Mouse (Mus musculus): ENCODE measurements around the gene Plcg2.

Plcg2 gene

DNA sequence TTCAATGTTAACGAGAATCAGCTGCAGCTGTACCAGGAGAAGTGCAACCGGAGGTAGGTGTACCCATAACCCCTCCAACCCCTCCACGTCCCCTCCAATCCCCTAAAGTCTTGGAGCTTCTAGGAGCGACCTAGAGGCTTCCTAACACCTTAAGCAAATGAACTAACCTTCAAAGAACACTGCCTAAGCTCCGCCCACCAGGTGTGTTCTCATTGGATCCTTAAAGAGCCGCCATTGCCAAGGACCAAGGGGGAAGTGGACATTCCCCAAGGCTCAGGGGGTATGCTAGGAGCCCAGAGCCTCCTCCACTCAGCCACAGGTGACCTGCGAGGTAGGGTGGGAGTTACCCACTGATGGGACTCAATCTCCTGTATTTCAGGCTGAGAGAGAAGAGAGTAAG is 136.3 kb downstream of the Plcg2 start:
- DNase-seq (ENCODE audit: low spot score), result no peak

DNA sequence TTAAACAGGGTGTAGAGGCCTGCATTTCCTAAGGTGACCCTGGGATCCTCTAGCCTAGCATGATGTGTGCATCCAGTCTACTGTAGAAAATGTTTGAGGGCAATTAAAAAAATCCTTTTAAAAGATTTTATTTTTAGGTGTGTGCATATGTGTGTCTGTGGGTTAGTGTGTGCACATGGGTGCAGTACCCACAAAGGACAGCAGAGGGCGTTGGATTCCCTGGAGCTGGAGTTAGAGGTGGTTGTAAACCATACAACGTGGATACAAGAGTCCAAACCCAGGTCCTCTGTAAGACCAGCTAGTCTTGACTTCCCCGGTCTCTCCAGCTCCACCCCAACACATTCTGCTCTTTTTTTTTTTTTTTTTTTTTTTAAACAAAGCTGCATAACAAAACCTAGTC is 139.4 kb downstream of the Plcg2 start:
- DNase-seq (ENCODE audit: low spot score), result no peak

DNA sequence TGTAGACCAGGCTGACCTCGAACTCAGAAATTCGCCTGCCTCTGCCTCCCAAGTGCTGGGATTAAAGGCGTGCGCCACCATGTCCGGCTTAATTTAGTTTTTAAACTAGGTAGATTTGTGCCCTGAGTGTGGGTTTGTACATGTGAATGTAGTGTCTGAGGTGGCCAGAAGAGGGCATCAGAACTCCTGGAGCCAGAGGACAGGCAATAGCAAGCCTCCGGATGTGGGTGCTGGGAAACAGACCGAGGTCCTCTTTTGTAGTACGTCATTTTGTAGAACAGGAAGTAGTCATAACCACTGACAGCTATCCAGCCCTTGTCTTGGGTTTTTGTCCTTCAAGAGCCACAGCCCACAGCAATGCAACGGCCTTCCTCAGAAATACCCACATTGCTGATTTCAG is 141.5 kb downstream of the Plcg2 start:
- DNase-seq (ENCODE audit: low spot score), result no peak

DNA sequence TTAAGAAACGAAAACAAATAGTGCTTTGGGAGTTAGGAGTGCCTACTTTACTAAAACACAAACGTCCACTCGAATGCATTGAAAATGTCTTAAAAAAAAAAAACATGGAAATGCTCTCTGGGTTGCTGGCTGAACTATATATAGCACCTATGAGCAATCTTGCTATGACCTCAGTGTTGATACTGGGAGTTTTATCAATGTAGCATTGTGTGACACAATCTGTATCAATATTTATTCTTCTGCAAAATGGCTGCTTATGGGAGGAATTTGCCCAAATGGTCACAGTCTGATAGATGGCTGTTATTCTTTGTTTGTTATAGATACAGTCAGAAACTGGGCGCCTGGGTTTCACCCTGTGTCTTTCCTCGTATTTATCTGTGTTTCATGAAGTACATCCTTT is 147.4 kb downstream of the Plcg2 start:
- DNase-seq (ENCODE audit: low spot score), result no peak

DNA sequence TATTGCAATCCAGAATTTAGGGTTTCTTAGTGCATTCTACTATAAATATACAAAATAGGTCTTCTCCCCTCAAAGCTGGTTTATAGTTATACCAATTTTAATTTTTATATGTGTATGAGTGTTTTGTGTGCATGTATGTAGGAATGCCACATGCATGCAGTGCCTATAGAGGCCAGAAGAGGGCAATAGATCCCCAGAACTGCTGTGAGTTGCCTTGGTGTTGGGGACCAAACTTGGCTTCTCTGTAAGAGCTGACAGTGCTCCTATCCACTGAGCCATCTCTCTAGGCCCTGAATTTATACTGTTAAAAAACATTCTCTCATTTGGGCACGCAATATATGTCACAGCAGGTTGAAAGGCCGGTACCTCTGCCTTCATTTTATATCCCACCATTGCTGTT is 147.9 kb downstream of the Plcg2 start:
- DNase-seq (ENCODE audit: low spot score), result peak; percentile 14

DNA sequence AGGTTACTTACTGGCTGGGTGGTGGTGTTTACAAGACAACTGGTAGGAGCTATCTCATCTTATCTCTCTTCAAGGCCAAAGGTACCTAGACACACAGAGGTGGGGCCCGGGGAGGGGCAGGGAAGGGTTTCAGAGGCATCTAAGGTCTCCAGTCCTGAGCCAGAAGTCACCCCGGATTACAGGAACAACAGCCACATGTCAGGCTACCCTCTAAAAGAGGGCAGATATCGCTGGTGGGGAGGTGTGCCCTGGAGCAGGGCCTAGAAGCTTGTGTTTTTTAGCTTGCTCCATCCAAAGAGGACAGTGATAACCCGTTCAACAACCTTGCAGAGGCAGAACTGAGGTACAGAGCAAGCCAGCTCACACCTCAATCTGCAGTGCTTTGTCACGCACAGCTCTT is 148.3 kb downstream of the Plcg2 start:
- no peak for DNase-seq (ENCODE audit: low spot score)

DNA sequence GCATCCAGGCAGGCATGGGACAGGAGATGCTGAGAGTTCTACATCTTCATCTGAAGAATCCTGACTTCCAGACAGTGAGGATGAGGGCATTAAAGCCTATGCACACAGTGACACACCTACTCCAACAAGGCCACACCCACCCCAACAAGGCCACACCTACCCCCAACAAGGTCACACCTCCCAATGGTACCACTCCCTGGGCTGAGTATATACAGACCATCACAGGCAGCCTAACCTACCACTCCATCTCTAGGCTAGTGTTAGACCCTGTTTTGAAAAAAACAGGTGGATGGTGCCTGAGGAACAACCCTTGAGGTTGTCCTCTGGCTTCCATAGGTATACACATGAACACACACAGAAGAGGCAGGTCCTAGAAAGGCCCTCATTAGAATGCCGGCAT is 154.2 kb downstream of the Plcg2 start:
- no peak for DNase-seq (ENCODE audit: low spot score)

DNA sequence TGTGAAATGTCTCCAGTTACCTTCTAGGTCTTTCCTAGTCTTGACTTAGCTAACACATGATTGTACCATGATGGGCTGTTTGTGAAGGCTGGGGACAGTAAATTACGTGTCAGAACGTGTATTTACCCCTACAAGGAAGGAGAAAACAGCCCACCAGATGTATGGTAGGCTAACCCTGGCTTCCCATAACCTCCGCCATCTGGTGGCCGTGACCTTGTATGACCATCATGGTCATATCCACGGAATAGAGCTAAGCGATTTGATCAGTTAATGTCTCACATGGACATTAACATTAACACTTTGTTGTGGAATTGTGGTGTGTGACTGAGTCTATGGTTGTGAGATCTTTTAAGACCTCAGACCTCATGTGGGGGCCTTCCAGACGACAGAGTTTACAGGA is 160.9 kb downstream of the Plcg2 start:
- DNase-seq (ENCODE audit: low spot score), result no peak

DNA sequence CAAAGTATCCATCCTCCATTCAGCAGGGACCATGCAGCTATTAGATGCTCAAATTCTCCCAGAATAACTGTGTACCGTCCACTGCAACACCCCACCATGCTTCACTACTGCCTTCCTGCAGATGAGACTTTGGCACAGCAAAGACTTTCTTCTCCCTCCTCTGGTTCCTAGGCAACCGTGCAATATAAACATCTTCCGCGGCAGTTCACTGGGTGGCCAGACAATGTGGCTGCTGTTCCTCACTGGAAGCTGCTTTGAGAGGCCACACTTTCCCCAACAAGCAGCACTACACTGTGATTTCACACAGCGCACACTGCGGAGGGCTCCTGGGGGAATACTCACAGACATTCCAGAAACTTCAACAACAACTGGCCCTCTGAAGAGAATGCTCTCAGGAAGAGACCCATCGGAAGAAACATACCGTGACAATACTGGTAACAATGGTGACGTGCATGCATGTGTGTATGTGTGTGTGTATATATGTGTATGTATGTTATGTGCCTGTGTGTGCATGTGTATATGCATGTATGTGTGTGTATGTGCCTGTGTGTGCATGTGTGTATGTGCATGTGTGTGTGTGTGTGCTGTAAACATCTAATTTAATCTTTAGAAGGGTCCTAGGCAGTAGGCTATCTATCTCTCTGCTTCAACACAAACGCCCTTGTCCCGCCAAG is 162.4 kb downstream of the Plcg2 start:
- no peak for DNase-seq (ENCODE audit: low spot score)

DNA sequence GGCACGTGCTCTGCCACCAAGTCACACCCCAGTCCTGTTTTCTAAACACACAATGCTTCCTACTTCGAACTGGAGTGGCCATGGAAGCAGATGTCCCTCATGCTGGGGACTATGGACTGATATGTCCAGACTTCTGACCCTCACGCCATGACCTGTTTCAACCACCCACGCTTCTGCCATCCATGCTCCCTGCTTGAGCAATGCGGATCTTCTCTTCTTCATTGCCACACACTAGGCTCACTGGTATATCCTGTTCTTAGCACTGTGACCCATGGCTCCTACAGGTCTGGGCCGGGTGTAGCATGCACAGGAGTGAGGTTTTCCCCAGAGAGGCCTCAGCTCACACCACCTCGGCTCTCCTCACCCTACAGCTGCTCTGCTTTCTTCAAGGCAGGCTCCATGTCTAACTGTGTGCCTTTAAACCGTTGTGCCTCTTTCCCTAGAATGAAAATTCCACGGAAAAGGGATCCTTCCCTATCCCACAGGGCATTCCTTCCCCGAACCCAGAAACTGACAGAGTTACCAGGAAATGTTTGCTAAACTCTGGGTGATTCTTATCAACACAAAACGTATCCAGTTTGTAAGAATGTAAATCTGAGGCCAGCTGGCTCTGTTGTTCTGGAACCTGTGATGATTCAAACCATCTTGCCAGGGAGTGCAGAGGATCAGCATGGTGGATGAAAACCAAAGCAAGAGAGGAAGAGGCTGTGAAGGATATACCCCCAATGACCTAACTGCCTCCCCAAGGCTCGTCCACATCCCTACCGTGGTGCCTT is 169.4 kb downstream of the Plcg2 start:
- DNase-seq (ENCODE audit: low spot score), result no peak

DNA sequence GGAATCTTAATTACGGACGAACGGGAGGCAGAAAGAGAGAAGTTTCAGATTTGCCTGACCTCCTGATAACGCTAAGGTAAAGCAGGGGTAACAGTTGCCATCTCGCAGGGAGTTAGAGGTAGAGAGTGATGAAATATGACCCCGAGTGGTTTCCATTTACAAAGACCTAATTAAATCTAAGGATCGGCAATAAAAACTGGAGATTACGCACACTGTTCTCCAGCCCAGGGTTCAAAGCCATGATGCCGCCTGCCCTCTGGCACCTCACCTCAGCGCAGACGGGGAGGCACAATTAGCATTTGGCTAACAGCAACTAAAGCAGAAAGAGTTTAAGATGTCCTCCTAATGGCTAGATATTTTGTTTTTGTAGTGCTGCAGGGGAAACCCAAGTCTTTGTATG is 172.4 kb downstream of the Plcg2 start:
- no peak for DNase-seq (ENCODE audit: low spot score)

DNA sequence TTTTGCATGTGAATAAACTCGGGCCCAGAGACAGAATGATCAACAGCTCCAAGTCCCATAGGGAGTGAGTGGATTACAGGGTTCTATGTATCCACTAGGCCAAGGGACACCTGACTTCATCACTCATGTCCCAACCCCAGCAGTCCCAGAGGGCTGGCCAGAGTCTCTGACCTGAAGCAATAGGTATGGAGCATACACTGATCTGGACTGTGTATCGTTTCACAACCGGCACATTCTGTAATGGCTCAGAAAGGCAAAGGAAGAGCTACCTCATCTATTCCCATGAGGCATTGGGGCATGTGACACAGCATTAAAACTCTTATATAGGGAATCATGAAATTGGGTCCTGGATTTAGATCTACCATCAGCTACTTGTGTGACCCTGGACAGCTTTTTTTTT is 174.5 kb downstream of the Plcg2 start:
- DNase-seq (ENCODE audit: low spot score), result no peak

DNA sequence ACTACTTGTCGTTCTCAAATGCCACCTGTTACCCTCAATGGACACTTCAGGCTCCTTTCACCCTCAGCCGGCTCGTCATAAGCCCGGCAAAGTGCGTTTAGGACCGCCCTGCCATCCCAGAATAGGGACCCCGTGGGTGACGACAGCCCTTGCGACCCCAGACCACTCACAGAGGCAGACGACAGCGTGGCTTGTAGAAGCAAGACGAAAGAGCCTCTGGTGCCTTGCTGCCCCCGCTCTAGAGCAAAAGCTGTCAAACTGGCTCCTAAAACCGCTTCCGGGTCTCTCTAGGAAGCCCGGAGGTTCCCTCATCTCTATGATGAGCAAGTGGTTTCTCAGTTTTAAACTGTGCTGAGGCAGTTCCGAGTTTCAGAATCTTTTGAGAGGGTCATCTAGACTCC is 175.3 kb downstream of the Plcg2 start, which contains the start of gene Sdr42e1:
TSS of gene Sdr42e1 (minus strand) at position 260 of the 401 bp plus-strand sequence.
- peak; percentile 7 for DNase-seq (ENCODE audit: low spot score)

DNA sequence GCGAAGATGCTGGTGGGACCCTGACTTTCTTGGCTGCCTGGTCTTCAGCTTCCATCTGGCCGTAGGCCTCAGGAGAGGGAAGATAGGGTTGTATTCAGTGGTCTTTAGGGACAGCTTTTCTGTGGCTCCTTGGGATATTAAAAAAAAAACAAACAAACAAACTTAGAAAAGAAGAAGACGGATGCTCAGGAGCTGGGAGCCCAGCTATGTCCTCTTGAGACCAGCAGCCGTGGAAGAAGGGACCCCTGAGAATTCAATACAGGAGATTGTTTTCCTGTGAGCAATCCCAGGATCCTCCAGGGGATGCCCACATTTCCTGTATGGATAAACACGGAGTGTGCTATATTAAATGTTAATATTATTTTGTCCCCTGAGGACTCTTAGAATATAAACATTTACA is 177.1 kb downstream of the Plcg2 start:
- no peak for DNase-seq (ENCODE audit: low spot score)

DNA sequence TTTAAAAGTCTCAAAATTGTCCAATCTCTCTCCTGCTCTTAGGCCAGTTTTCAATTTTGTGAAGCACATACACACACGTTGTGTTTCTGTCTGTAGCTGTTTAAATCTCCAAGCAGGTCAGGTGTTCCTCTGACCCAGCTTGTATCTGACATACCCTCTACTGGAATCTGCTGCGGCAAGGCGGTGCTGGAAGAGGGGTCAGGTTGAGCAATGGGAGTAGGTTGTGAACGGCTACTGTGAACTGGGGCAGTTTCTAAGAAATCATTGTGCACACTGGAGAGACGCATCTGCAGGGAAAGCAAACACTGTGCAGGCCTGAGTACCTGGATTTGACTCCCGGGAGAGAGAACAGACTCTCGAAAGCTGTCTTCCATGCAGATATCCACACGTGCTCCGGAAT is 178.4 kb downstream of the Plcg2 start:
- no peak for DNase-seq (ENCODE audit: low spot score)

DNA sequence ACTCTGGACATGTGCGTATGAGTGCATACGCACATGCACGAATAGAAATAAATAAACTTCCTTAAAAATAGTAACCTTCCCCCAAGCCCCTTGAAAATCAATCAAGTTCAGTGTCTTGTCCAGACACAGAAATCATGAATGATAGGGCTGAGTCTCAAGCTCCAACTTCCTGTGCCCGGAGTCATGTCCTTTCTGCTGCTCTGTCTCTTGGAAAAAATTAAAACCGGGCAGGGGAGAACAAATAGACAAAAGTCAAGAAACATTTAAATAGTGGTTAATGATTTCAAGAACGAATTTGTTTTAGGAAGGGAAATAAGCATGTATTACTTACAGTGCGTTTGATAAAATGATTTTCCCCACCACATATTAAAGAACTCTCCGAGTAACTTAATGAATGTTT is 178.9 kb downstream of the Plcg2 start:
- no peak for DNase-seq (ENCODE audit: low spot score)

DNA sequence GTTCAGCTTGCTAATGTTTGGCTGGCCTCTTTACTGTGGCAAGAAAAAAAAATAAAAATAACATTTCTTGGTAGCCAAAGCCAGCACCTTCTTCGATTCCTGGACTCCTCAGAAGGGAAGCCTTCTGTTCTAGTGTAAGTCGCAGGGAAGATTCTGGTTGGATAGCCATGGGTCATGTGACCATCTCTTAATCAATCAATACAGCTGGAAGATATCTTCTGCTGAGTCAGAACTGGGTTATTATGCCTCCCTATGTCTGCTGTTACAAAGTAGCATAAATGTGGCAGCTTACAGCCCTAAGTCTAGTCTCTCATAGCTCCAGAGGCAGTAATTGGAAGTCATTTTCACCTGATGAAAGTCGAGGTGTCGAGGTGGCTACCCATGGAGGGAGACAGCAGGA is 180.6 kb downstream of the Plcg2 start:
- no peak for DNase-seq (ENCODE audit: low spot score)

DNA sequence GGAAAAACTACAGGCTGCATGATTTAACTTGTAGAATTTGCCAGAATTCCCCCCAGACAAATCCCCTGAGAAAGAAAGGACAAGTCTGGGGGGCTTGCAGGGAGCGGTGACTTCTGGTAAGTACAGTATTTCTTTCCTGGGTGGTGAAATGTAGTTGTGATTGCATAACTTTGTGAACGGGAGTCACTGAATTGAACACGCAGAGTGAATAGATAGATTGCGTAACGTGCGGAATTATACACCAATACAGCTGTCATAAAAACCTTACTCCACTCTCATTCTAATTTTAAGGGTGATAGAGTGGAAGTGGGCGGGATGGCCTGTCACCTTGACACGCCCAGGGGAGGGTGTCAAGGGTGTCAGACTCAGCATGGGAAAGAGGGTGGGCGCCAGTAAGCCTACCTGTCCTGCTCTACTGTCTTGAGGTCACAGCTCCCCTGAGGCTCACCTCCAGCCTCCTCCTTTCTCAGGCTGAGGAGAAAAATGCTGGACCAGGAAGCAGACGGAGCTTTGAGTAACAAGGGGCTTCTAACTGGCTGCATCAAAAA is 185.9 kb downstream of the Plcg2 start:
- DNase-seq (ENCODE audit: low spot score), result no peak

DNA sequence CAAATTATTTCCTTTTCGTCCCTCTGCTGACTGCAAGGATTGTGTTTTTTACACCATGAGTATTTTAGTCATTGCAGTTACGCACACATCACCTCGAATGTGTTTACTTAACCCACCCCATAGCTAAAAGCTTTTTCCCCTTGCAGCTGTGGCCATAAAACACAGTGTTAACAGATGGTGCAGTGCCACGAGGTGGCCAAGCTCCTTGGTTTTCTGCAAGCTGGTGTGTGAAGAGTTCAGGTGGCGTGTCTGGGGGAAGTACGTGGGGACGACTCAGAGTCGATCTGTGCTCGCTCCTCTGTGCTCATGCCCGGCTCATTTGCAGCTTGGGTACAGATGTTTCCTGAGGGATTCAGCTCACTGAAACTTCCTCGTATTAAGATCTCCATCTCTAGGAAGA is 186.4 kb downstream of the Plcg2 start:
- no peak for DNase-seq (ENCODE audit: low spot score)
